Mouse (Mus musculus) thymus, adult 2 months (tissue): ENCODE measurements around the gene Snx11.

ENCODE experiments used
- CTCF ChIP-seq: fragments of 200-500 bp; IDR thresholded peaks from 2 replicates; pipeline ENCODE4 v1.5.1; 2012; ENCODE audit warnings: mild to moderate bottlenecking, control low read depth, low read length, moderate library complexity, borderline replicate concordance; ENCODE audit not compliant: control insufficient read depth, poor library complexity, insufficient read depth; ENCODE audit errors: extremely low read depth
- POLR2A ChIP-seq: fragments of 200-500 bp; IDR thresholded peaks from 2 replicates; pipeline ENCODE4 v1.6.1; 2012; ENCODE audit warnings: mild to moderate bottlenecking, low read length, control low read depth, moderate library complexity; ENCODE audit not compliant: control insufficient read depth, poor library complexity, insufficient read depth; ENCODE audit errors: extremely low read depth

GRCm38 (mm10) chr11:96747555-96747954, 29.8 kb downstream of the Snx11 start:
- TF ChIP-seq CTCF, result no peak
- no peak for TF ChIP-seq POLR2A
